Mouse (Mus musculus) neural tube, embryonic 11.5 days (tissue): ENCODE measurements at regions not wholly inside any gene's neighbourhood (a gene's known extent, or its start where the extent isn't known, plus 50 kb on each side); places are given as distances from the start of the nearest gene placed in this dataset.
A peak's percentile ranks its signal among the peaks of the same experiment; 100 is the strongest.
"Not testable (repeated sequence)": the region's sequence is repeated elsewhere in the genome, so short reads cannot be mapped to it uniquely, and the experiment has no call there.

Experiments used
- ATAC-seq: fragments of 200-750 bp; cut with Nextera tagmentation; 2 replicates; pipeline ENCODE4 v1.8.0; 2017; ENCODE audit warnings: moderate number of reproducible peaks, mild to moderate bottlenecking, moderate TSS enrichment, moderate library complexity; ENCODE audit not compliant: insufficient read depth, low FRiP score, low TSS enrichment
- DNase-seq: peaks from one replicate; pipeline ENCODE4 v3.0.0-alpha.2; 2015; ENCODE audit warnings: low spot score
- H3K27ac ChIP-seq: fragments of 300-500 bp; sonication (generic); 2 replicates; pipeline ENCODE4 v1.5.1; 2014; ENCODE audit warnings: low read depth, mild to moderate bottlenecking, low read length
- H3K27me3 ChIP-seq: fragments of 300-500 bp; sonication (generic); 2 replicates; pipeline ENCODE4 v1.6.1; 2014; ENCODE audit warnings: mild to moderate bottlenecking, low read length, mixed read lengths; ENCODE audit not compliant: control insufficient read depth, insufficient read depth
- H3K36me3 ChIP-seq: fragments of 300-500 bp; sonication (generic); 2 replicates; pipeline ENCODE4 v1.6.1; 2014; ENCODE audit warnings: mild to moderate bottlenecking, low read length, moderate library complexity, mixed read lengths; ENCODE audit not compliant: control insufficient read depth, insufficient read depth
- H3K4me1 ChIP-seq: fragments of 300-500 bp; sonication (generic); 2 replicates; pipeline ENCODE4 v1.6.1; 2014; ENCODE audit warnings: low read length, mixed read lengths; ENCODE audit not compliant: control insufficient read depth, insufficient read depth
- H3K4me2 ChIP-seq: fragments of 300-500 bp; sonication (generic); 2 replicates; pipeline ENCODE4 v1.6.1; 2014; ENCODE audit warnings: low read depth, mild to moderate bottlenecking, moderate library complexity
- H3K4me3 ChIP-seq: fragments of 300-500 bp; sonication (generic); 2 replicates; pipeline ENCODE4 v1.5.1; 2014; ENCODE audit warnings: low read depth, low read length
- H3K9ac ChIP-seq: fragments of 300-500 bp; sonication (generic); 2 replicates; pipeline ENCODE4 v1.6.1; 2014; ENCODE audit warnings: mild to moderate bottlenecking, low read length
- H3K9me3 ChIP-seq: fragments of 300-500 bp; sonication (generic); 2 replicates; pipeline ENCODE4 v1.6.1; 2016; ENCODE audit warnings: low read length; ENCODE audit not compliant: control insufficient read depth
- WGBS: fragments of 180-500 bp; shearing (Covaris S2); extraction: QIAGEN DNeasy Blood & Tissue Kit; methylation state at CpG from one replicate; pipeline ENCODE4 v1.1.7; 2014; 5-methylcytosine and 5-hydroxymethylcytosine counted together

DNA sequence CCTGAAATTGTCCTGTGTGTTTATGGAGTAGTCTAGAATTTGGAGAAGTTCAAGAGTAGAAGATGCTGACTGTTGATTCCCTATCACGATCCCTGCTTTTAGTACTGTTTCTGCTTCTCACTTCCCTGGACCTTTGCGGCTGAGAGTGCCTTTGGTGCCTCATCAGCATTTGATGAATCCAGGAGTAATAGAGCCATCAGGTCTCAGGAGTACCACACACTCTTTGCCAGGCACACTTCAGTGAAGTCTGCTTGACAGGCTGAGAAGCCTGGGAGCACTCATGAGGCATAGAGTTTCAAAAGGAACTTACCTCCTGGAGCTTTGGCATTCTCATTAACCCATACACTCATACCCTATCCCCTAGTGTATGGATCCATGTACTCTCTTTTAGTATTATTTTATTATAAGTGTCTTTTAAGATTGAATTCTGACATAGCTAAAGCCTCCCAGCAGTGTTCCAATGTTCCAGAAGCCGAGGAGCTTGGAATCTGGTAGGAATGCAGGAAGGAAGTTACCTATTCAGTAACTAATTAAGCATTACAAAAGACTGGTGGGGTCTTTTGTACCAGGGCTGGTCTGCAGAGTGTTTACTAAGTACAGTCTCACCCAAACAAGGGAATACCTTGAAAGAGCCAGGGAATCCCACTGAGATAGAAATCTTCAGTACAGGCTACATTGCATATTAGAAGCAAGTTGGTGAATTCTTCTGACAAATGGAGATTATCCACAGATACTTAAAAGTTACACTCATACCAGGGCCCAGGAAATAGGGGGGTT lies 139.7 kb downstream of the Tex13c3 start:
- 74% methylated on average over 3 of the region's 3 CpGs for WGBS

DNA sequence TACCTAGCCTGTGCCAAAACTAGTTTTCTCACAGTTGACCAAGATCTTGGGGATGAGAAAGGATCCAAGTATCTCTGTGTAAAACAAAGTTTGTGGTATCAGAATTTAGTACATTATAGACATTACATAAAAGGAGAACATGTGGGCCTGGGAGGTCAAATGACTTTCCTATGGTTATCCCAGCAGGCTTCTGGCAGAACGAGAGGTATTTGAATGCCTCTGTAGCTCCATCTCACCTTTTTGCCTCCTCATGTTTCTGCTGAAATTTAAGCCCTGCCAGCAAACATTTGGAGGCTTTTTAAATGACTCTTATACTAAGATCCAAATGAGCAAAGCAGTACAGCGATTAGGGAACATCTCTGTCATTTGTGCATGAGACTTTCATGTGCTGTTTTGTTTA lies 167.8 kb downstream of the Tex13c3 start:
- no peaks in the 10 kb centered on the region for H3K27me3 ChIP-seq
- 78% methylated on average over 2 of the region's 2 CpGs for WGBS
- H3K9me3 ChIP-seq, result no peaks in the 10 kb centered on the region
- H3K4me1 ChIP-seq, result no peaks in the 10 kb centered on the region
- no peak overlapping the region for H3K9ac ChIP-seq
- ATAC-seq, result no peak
- no peak for DNase-seq
- H3K4me2 ChIP-seq, result no peak overlapping the region
- H3K27ac ChIP-seq, result no peak overlapping the region
- no peaks in the 10 kb centered on the region for H3K36me3 ChIP-seq
- H3K4me3 ChIP-seq, result no peak overlapping the region

More for the DNA sequence above, 139.7 kb downstream of the Tex13c3 start:
- H3K9me3 ChIP-seq, H3K9ac ChIP-seq, H3K4me2 ChIP-seq, H3K36me3 ChIP-seq, ATAC-seq, H3K27me3 ChIP-seq, DNase-seq, H3K4me1 ChIP-seq, H3K4me3 ChIP-seq, H3K27ac ChIP-seq: not testable (repeated sequence)

DNA sequence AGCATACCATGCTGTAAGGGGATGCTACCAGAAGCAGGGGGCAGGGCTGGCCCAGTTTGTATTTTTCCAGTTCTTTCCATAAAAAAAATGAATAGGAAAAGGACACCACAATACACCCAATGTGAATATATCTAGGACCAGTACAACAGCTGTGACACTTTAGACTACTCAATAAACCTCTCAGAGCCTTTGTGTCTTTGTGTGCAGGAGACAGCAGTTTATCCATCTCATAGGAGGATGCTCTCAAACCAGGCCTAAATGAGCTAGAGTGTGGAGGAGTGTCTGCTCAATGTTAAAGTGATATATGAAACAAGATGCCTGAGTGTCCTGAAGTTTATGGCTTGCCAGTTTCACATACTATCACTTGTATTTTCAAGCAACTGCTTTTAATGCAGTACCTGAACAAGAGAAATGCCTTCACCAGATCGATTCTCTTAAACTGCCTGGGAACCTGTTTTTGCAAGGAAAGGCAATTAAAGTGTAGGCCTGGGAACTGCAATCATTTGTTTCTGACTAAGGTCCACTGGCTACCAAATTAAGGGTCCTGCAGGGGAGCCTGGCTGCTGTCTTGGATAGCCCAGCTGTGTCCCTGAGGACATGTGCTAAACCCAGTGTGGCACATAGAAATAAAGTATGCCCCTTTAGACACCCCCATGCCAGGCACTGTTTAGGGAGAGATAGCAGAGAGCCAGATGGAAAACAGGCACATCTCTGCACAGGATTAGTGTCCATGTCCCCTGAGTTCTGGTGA lies 169.1 kb downstream of the Tex13c3 start:
- H3K27ac ChIP-seq, result no peak overlapping the region
- DNase-seq (no peak), ATAC-seq (no peak)
- no peaks in the 10 kb centered on the region for H3K4me1 ChIP-seq
- no peak overlapping the region for H3K9ac ChIP-seq
- no peak overlapping the region for H3K4me3 ChIP-seq
- H3K27me3 ChIP-seq, result no peaks in the 10 kb centered on the region
- no peak overlapping the region for H3K4me2 ChIP-seq
- WGBS, result 71% methylated on average over 1 of the region's 1 CpGs
- no peaks in the 10 kb centered on the region for H3K9me3 ChIP-seq
- no peaks in the 10 kb centered on the region for H3K36me3 ChIP-seq

DNA sequence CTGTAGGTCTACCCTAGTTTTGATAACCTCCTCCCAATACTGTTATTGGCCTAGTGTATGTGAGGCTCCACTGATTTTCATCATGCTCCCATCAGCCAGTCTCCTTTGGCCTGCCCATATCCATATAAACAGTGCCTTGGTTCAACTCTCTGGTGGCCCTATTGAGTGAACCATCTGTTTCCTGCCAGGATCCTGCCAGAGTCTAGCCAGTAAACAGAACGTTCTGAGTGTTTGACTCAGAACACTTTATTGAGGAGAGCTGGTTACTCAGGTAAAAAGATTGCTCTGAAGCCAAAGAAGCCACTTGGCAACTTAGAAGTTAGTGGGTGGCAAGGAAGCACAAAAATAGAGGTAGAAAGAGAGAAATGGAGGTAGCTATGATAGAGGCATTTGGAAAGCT lies 169.7 kb downstream of the Tex13c3 start:
- H3K27ac ChIP-seq, result no peak overlapping the region
- ATAC-seq (no peak), DNase-seq (no peak)
- H3K27me3 ChIP-seq, result no peaks in the 10 kb centered on the region
- H3K9me3 ChIP-seq, result no peaks in the 10 kb centered on the region
- no peaks in the 10 kb centered on the region for H3K36me3 ChIP-seq
- 57% methylated on average over 1 of the region's 1 CpGs for WGBS
- no peak overlapping the region for H3K4me2 ChIP-seq
- no peak overlapping the region for H3K9ac ChIP-seq
- no peak overlapping the region for H3K4me3 ChIP-seq
- no peaks in the 10 kb centered on the region for H3K4me1 ChIP-seq

DNA sequence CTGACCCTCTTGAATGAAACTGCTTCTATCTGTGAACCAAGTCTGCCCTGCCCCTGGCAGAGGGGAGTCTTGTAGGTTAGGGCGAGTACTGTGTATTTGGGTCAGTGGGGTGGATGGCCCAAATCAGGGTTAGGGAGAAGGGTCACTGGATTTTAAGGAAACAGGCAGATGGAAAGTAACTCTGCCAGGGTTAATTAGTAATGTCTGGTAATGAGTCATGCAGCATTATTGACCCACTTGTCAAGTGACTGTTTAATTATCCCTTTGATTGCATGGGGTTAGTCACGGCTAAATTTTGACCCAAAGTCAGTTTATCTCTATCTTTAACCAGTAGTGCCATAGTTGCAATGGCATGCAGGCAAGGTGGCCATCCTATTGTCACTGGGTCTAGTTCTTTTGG lies 192.9 kb downstream of the Tex13c3 start:
- Histone ChIP-seq H3K9me3 (no peaks in the 10 kb centered on the region), H3K4me1 (no peaks in the 10 kb centered on the region), H3K27ac (no peak overlapping the region), H3K9ac (no peak overlapping the region), H3K36me3 (no peaks in the 10 kb centered on the region), H3K4me3 (no peak overlapping the region), H3K27me3 (no peaks in the 10 kb centered on the region), H3K4me2 (no peak overlapping the region)
- WGBS, result 78% methylated on average over 2 of the region's 2 CpGs
- ATAC-seq, result no peak
- DNase-seq, result no peak

DNA sequence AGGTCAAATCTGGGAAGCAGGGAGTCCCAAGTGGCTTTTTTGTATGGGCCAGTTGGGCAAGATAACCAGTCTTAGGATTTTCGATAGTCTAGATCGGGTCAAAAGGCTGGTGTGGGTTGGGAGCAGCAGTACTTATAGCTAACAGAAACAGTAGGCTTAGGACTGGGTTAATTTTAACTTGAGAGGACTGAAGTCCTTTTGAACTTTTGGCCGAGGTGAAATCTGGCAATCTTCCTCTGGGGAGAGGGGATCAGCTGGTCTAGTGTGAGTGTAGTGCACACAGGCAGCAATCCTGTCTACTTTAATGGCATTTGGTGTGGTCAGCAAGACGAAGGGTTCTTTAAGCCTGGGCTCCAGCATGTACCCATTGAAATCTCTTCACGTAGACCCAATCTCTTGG lies 194.7 kb downstream of the Tex13c3 start:
- Histone ChIP-seq H3K4me2 (no peak overlapping the region), H3K36me3 (no peaks in the 10 kb centered on the region), H3K27me3 (no peaks in the 10 kb centered on the region), H3K27ac (no peak overlapping the region), H3K4me1 (no peaks in the 10 kb centered on the region), H3K9ac (no peak overlapping the region), H3K9me3 (no peaks in the 10 kb centered on the region), H3K4me3 (no peak overlapping the region)
- DNase-seq, result no peak
- ATAC-seq, result no peak
- 90% methylated on average over 5 of the region's 5 CpGs for WGBS

DNA sequence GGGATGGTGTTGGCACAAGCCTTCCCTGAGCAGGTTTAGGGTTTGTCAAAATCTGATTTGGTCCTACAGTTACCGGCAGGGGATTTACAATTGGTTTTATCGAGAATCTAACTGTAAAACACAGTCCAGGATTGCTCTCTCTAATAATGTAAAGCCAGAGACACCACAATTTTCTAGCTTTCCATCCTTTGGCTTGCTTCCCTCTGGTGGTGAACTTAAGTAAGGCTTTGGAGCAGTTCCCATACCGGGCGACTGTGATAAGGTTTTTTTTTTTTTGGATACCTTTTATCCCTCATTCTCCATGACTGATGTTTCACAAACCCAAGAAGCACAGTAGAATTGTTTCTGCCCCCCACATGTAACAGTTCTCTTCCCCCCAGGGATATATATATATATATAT lies 195.3 kb downstream of the Tex13c3 start:
- no peak overlapping the region for H3K9ac ChIP-seq
- H3K27ac ChIP-seq, result no peak overlapping the region
- H3K4me2 ChIP-seq, result no peak overlapping the region
- no peaks in the 10 kb centered on the region for H3K27me3 ChIP-seq
- H3K9me3 ChIP-seq, result no peaks in the 10 kb centered on the region
- DNase-seq (no peak), ATAC-seq (no peak)
- no peaks in the 10 kb centered on the region for H3K36me3 ChIP-seq
- WGBS, result 73% methylated on average over 4 of the region's 4 CpGs
- no peaks in the 10 kb centered on the region for H3K4me1 ChIP-seq
- no peak overlapping the region for H3K4me3 ChIP-seq

DNA sequence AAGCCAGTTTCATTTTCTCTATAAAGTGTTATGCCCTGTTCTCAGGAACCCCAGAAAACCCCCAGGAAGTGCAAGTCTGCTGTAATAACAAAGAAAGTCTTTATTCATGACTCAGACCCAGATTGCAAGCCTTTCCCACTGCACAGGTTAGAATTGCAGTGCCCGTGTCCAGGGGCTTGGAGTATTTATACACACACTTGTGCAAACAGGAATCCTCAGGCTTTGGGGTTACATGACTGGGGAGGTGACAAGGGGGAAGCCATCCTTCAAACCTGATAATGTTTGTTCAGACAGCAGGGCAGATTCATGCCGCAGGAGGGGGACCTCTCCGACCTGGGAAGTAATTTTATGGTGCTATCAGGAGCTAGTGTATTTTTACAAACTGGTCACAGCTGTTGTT lies 198.0 kb downstream of the Tex13c3 start:
- H3K4me1 ChIP-seq, result no peaks in the 10 kb centered on the region
- no peak overlapping the region for H3K4me3 ChIP-seq
- ATAC-seq, result no peak
- H3K9ac ChIP-seq, result no peak overlapping the region
- 53% methylated on average over 3 of the region's 3 CpGs for WGBS
- no peak overlapping the region for H3K4me2 ChIP-seq
- H3K36me3 ChIP-seq, result no peaks in the 10 kb centered on the region
- H3K9me3 ChIP-seq, result no peaks in the 10 kb centered on the region
- H3K27me3 ChIP-seq, result no peaks in the 10 kb centered on the region
- no peak overlapping the region for H3K27ac ChIP-seq
- DNase-seq, result peak; percentile 9

DNA sequence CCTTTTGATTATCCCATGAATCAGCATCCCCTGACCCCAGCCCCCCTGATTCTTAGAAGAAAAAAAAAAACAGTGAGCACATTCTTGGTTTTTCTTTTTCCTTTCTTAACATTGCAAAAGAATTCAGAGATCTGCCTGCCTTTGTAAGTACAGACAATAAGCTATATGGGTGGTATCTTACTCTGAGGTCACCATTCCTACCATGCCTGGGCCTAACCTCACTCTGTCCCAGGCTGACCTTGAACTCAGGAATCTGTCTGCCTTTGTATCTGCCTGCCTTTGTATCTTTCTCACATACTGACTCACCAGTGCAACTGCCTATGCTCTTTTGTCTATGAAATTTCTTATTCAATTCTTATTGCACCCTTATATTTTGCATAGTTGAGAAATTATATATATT lies 216.9 kb downstream of the Tex13c3 start:
- Histone ChIP-seq H3K4me2 (no peak overlapping the region), H3K27ac (no peak overlapping the region), H3K4me1 (no peaks in the 10 kb centered on the region), H3K9me3 (no peaks in the 10 kb centered on the region), H3K36me3 (no peaks in the 10 kb centered on the region), H3K9ac (no peak overlapping the region), H3K27me3 (no peaks in the 10 kb centered on the region), H3K4me3 (no peak overlapping the region)
- ATAC-seq (no peak), DNase-seq (no peak)
